Mouse (Mus musculus): ENCODE measurements around the gene Fubp1. TPM values are rescaled to one million over a fixed set of nuclear protein-coding genes. Genes with fewer than 3 reads are reported as not detected.
"Not testable (repeated sequence)": the region's sequence is repeated elsewhere in the genome, so short reads cannot be mapped to it uniquely, and the experiment has no call there.

Gene Fubp1
- total and polyA plus RNA-seq, 2 experiments from 2014 or later = 135 to 257 TPM

DNA sequence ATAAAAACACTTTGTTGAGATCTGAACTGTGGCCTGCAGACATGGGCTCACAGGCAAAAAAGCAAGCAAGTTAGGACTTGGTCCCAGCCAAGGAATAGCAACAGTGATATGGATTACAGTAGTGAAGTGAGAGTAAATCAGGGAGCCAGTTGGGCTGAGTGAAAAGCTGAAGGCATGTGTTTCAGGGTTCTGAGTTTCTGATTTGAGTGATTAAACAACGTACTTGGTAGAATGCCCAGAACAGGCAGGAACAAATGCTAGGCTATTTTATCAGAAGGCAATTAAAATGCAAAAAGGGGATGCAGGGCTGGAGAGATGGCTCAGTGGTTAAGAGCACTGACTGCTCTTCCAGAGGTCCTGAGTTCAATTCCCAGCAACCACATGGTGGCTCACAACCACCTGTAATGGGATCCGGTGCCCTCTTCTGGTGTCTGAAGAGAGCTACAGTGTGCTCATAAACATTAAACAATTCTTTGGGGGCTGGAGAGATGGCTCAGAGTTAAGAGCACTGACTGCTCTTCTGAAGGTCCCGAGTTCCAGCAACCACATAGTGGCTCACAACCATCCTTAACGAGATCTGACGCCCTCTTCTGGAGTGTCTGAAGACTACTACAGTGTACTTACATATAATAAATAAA lies 35.2 kb downstream of the Fubp1 start:
- no peak overlapping the region for H3K27ac ChIP-seq (ENCODE audit: low read depth, low read length)
- no peaks in the 10 kb centered on the region for H3K27me3 ChIP-seq (ENCODE audit: insufficient read depth, low read length)
- H3K4me2 ChIP-seq (ENCODE audit: low read depth) = no peak overlapping the region
- 68% methylated on average over 5 of the region's 5 CpGs for WGBS
- no peaks in the 10 kb centered on the region for H3K36me3 ChIP-seq (ENCODE audit: insufficient read depth)
- H3K9ac ChIP-seq = no peak overlapping the region
- DNase-seq = peak; percentile 48
- H3K4me3 ChIP-seq (ENCODE audit: low read depth, low read length) = no peak overlapping the region
- no peak; the same call in none of the 2 replicates for TF ChIP-seq CTCF (IDR thresholded peaks at IDR 0.05; ENCODE audit: low read depth)
- no peaks in the 10 kb centered on the region for H3K4me1 ChIP-seq (ENCODE audit: insufficient read depth)
- peak; percentile 70 for ATAC-seq
- H3K9me3 ChIP-seq (ENCODE audit: low read length) = no peaks in the 10 kb centered on the region

- ATAC-seq = no peak
- WGBS = 93% methylated on average over 12 of the region's 12 CpGs
- no peak overlapping the region for H3K4me3 ChIP-seq (ENCODE audit: low read depth, low read length)
- no peak for DNase-seq
- H3K9me3 ChIP-seq (ENCODE audit: low read length) = no peaks in the 10 kb centered on the region
- no peak overlapping the region for H3K9ac ChIP-seq
- no peaks in the 10 kb centered on the region for H3K27me3 ChIP-seq (ENCODE audit: insufficient read depth, low read length)
- no peaks in the 10 kb centered on the region for H3K36me3 ChIP-seq (ENCODE audit: insufficient read depth)
- no peak overlapping the region for H3K27ac ChIP-seq (ENCODE audit: low read depth, low read length)
- H3K4me1 ChIP-seq (ENCODE audit: insufficient read depth) = no peaks in the 10 kb centered on the region
- no peak for TF ChIP-seq CTCF (IDR thresholded peaks at IDR 0.05; ENCODE audit: low read depth)
- no peak overlapping the region for H3K4me2 ChIP-seq (ENCODE audit: low read depth)
These were observed 37.5 kb downstream of the Fubp1 start for GRCm38 (mm10) chr3:152247708-152248107.

DNA sequence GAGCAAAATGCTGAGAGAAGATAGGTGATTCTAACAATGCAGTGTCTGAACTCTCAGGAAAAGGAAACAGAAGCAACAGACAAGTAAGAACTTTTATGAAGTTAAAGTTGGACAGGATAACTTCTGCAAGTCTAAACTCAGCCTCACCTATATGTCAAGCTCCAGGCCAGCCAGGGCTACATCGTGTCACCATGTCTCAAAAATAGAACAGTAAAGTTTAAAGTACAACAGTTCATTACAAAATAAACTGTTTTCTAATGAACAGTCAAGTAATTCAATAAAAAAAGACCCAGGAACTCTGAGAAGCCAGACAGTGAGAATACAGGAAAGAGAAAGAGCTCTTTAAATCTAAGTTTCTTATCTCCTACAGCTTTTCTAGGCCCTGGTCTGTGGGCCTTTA lies 40.3 kb downstream of the Fubp1 start:
- no peak overlapping the region for H3K4me2 ChIP-seq (ENCODE audit: low read depth)
- no peak for TF ChIP-seq CTCF (IDR thresholded peaks at IDR 0.05; ENCODE audit: low read depth)
- H3K27ac ChIP-seq (ENCODE audit: low read depth, low read length) = no peak overlapping the region
- no peaks in the 10 kb centered on the region for H3K4me1 ChIP-seq (ENCODE audit: insufficient read depth)
- no peaks in the 10 kb centered on the region for H3K27me3 ChIP-seq (ENCODE audit: insufficient read depth, low read length)
- H3K9me3 ChIP-seq (ENCODE audit: low read length) = no peaks in the 10 kb centered on the region
- no peak overlapping the region for H3K9ac ChIP-seq
- H3K4me3 ChIP-seq (ENCODE audit: low read depth, low read length) = no peak overlapping the region
- ATAC-seq (no peak), DNase-seq (no peak)
- 90% methylated on average over 1 of the region's 1 CpGs for WGBS
- no peaks in the 10 kb centered on the region for H3K36me3 ChIP-seq (ENCODE audit: insufficient read depth)

GRCm38 (mm10) chr3:152257528-152257927 lies 47.3 kb downstream of the Fubp1 start:
- ATAC-seq = no peak
- H3K4me3 ChIP-seq (ENCODE audit: low read depth, low read length) = no peak overlapping the region
- TF ChIP-seq CTCF (IDR thresholded peaks at IDR 0.05; ENCODE audit: low read depth) = no peak
- no peaks in the 10 kb centered on the region for H3K9me3 ChIP-seq (ENCODE audit: low read length)
- WGBS = 85% methylated on average over 3 of the region's 3 CpGs
- H3K4me1 ChIP-seq (ENCODE audit: insufficient read depth) = no peaks in the 10 kb centered on the region
- no peaks in the 10 kb centered on the region; the same call in 1 of the 2 replicates for H3K27me3 ChIP-seq (ENCODE audit: insufficient read depth, low read length)
- H3K9ac ChIP-seq = no peak overlapping the region
- DNase-seq = no peak
- no peak overlapping the region for H3K4me2 ChIP-seq (ENCODE audit: low read depth)
- no peaks in the 10 kb centered on the region for H3K36me3 ChIP-seq (ENCODE audit: insufficient read depth)
- H3K27ac ChIP-seq (ENCODE audit: low read depth, low read length) = no peak overlapping the region

DNA sequence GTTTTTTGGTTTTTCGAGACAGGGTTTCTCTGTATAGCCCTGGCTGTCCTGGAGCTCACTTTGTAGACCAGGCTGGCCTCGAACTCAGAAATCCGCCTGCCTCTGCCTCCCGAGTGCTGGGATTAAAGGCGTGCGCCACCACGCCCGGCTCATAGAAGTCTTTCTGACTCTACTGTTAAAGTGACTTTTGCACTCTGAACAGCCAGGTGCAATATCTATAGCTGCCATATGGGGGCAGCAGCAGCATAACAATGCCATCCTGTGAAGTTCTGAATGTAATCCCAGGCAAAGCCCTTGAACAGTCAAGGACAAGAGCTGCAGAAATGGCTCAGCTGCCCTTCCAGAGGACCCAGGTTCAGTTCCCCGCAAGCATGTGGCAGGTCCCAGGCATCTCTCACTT lies 49.2 kb downstream of the Fubp1 start:
- H3K27me3 ChIP-seq (ENCODE audit: insufficient read depth, low read length); H3K27ac ChIP-seq (ENCODE audit: low read depth, low read length); H3K4me2 ChIP-seq (ENCODE audit: low read depth); H3K4me1 ChIP-seq (ENCODE audit: insufficient read depth); H3K36me3 ChIP-seq (ENCODE audit: insufficient read depth); H3K4me3 ChIP-seq (ENCODE audit: low read depth, low read length); H3K9ac ChIP-seq; H3K9me3 ChIP-seq (ENCODE audit: low read length): not testable (repeated sequence)
- 42% methylated on average over 6 of the region's 9 CpGs for WGBS
- peak; percentile 75 for DNase-seq
- peak; percentile 83 for TF ChIP-seq CTCF (IDR thresholded peaks at IDR 0.05; ENCODE audit: low read depth)
- ATAC-seq = peak; percentile 55

DNA sequence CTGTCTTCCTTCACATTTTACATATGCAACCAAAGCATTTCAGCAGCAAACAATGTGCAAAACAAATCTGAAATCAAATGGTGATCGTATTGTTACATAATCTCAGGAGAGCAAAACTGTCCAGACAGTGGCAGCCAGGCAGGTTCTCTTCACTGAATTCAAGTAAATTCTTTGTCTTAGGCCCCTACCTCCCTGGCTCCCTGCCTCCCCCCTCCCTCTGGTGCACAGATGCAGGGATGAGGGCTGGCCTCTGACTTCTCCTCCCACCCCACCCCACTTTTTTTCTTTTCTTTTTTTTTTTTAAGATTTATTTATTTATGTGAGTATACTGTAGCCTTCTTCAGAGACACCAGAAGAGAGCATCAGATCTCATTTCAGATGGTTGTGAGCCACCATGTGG lies 50.1 kb downstream of the Fubp1 start:
- TF ChIP-seq CTCF (IDR thresholded peaks at IDR 0.05; ENCODE audit: low read depth) = no peak
- Histone ChIP-seq H3K27ac (ENCODE audit: low read depth, low read length) (no peak overlapping the region), H3K36me3 (ENCODE audit: insufficient read depth) (no peaks in the 10 kb centered on the region), H3K4me2 (ENCODE audit: low read depth) (no peak overlapping the region), H3K27me3 (ENCODE audit: insufficient read depth, low read length) (peaks cover 3% of the 10 kb centered on the region), H3K9ac (no peak overlapping the region), H3K4me1 (ENCODE audit: insufficient read depth) (peaks cover 6% of the 10 kb centered on the region; the same call in 1 of the 2 replicates), H3K4me3 (ENCODE audit: low read depth, low read length) (no peak overlapping the region), H3K9me3 (ENCODE audit: low read length) (no peaks in the 10 kb centered on the region)
- WGBS = 95% methylated on average over 1 of the region's 1 CpGs
- ATAC-seq (no peak), DNase-seq (no peak)

GRCm38 (mm10) chr3:152261436-152261835 lies 51.2 kb downstream of the Fubp1 start:
- Histone ChIP-seq H3K9me3 (ENCODE audit: low read length) (no peaks in the 10 kb centered on the region), H3K4me1 (ENCODE audit: insufficient read depth) (peaks cover 6% of the 10 kb centered on the region; the same call in 1 of the 2 replicates), H3K9ac (no peak overlapping the region), H3K27me3 (ENCODE audit: insufficient read depth, low read length) (peaks cover 8% of the 10 kb centered on the region), H3K27ac (ENCODE audit: low read depth, low read length) (no peak overlapping the region), H3K4me3 (ENCODE audit: low read depth, low read length) (no peak overlapping the region), H3K4me2 (ENCODE audit: low read depth) (no peak overlapping the region), H3K36me3 (ENCODE audit: insufficient read depth) (no peaks in the 10 kb centered on the region)
- WGBS = 48% methylated on average over 8 of the region's 8 CpGs
- ATAC-seq (no peak), DNase-seq (no peak)
- TF ChIP-seq CTCF (IDR thresholded peaks at IDR 0.05; ENCODE audit: low read depth) = no peak

All from forebrain, postnatal 0 days (tissue).